Mouse (Mus musculus): Measurements from ENCODE around the gene Hvcn1. TPM values are rescaled to one million over a fixed set of nuclear protein-coding genes. Genes with fewer than 3 reads are reported as not detected.
"Not testable (repeated sequence)": the region's sequence is repeated elsewhere in the genome, so short reads cannot be mapped to it uniquely, and the experiment has no call there.

The Hvcn1 gene
- polyA plus RNA-seq, 1 experiment from 2014 or later: 4.7 TPM

DNA sequence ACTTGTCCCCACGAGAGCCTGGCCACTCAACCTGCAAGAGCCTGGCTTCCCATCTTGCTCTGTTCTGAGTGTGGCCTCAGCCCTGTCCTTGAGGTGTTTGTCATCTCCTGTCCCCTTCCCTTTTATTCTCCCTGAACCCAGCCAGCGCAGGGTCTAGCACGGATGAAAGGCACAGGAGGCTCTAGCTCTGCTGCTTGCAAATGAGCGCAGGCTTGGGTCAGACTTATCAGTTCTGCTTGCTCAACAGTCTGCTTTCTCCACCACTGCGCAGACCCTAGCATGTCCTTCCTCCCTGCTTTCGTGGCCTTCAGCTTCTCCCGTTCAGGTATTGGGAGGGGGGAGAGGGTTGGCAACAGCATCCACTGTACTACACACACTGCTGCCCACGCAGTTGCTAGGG lies 5.5 kb downstream of the Hvcn1 start:
- WGBS: 87% methylated on average over 8 of the region's 8 CpGs
- Histone ChIP-seq H3K4me2 (ENCODE audit: low read length) (no peak overlapping the region), H3K9me3 (ENCODE audit: control insufficient read depth, low read length) (no peaks in the 10 kb centered on the region), H3K27ac (ENCODE audit: low read depth) (no peak overlapping the region), H3K9ac (ENCODE audit: low read length) (no peak overlapping the region), H3K4me1 (replicated peaks; ENCODE audit: control insufficient read depth, insufficient read depth, low read length) (peaks cover 7% of the 10 kb centered on the region; the same call in 1 of the 2 replicates), H3K36me3 (ENCODE audit: control insufficient read depth, insufficient read depth, low read length) (peaks cover 3% of the 10 kb centered on the region; the same call in 1 of the 2 replicates), H3K4me3 (ENCODE audit: low read depth, low read length) (no peak overlapping the region), H3K27me3 (replicated peaks; ENCODE audit: control insufficient read depth, insufficient read depth, low read length) (no peaks in the 10 kb centered on the region)
- DNase-seq (ENCODE audit: low spot score): no peak
- ATAC-seq (replicated peaks; ENCODE audit: low FRiP score, low TSS enrichment, low read depth): no peak

DNA sequence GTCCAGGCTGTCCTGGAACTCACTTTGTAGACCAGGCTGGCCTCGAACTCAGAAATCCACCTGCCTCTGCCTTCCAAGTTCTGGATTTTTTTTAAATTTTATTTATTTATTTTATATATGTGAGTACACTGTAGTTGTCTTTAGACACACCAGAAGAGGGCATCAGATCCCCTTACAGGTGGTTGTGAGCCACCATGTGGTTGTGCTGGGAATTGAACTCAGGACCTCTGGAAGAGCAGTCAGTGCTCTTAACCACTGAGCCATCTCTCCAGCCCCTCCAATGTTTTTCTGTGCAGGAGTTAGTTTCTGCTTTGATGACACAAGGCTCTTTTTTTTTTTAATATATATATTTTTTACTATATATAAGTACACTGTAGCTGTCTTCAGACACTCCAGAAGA lies 6.2 kb downstream of the Hvcn1 start:
- H3K4me1 ChIP-seq (replicated peaks; ENCODE audit: control insufficient read depth, insufficient read depth, low read length); H3K36me3 ChIP-seq (ENCODE audit: control insufficient read depth, insufficient read depth, low read length); H3K9me3 ChIP-seq (ENCODE audit: control insufficient read depth, low read length); ATAC-seq (replicated peaks; ENCODE audit: low FRiP score, low TSS enrichment, low read depth); H3K4me3 ChIP-seq (ENCODE audit: low read depth, low read length); DNase-seq (ENCODE audit: low spot score); H3K9ac ChIP-seq (ENCODE audit: low read length); H3K4me2 ChIP-seq (ENCODE audit: low read length); H3K27me3 ChIP-seq (replicated peaks; ENCODE audit: control insufficient read depth, insufficient read depth, low read length); H3K27ac ChIP-seq (ENCODE audit: low read depth): not testable (repeated sequence)
- WGBS: 96% methylated on average over 1 of the region's 1 CpGs

- no peak overlapping the region for H3K9ac ChIP-seq (ENCODE audit: low read length)
- H3K9me3 ChIP-seq (ENCODE audit: control insufficient read depth, low read length): no peaks in the 10 kb centered on the region
- no peak overlapping the region for H3K27ac ChIP-seq (ENCODE audit: low read depth)
- 93% methylated on average over 6 of the region's 6 CpGs for WGBS
- no peak overlapping the region for H3K4me3 ChIP-seq (ENCODE audit: low read depth, low read length)
- H3K4me1 ChIP-seq (replicated peaks; ENCODE audit: control insufficient read depth, insufficient read depth, low read length): peaks cover 6% of the 10 kb centered on the region; the same call in 1 of the 2 replicates
- H3K36me3 ChIP-seq (ENCODE audit: control insufficient read depth, insufficient read depth, low read length): peaks cover 3% of the 10 kb centered on the region; the same call in 1 of the 2 replicates
- no peak for ATAC-seq (replicated peaks; ENCODE audit: low FRiP score, low TSS enrichment, low read depth)
- no peak for DNase-seq (ENCODE audit: low spot score)
- no peaks in the 10 kb centered on the region for H3K27me3 ChIP-seq (replicated peaks; ENCODE audit: control insufficient read depth, insufficient read depth, low read length)
- H3K4me2 ChIP-seq (ENCODE audit: low read length): no peak overlapping the region
These were observed 7.3 kb downstream of the Hvcn1 start for GRCm38 (mm10) chr5:122213861-122214260.

DNA sequence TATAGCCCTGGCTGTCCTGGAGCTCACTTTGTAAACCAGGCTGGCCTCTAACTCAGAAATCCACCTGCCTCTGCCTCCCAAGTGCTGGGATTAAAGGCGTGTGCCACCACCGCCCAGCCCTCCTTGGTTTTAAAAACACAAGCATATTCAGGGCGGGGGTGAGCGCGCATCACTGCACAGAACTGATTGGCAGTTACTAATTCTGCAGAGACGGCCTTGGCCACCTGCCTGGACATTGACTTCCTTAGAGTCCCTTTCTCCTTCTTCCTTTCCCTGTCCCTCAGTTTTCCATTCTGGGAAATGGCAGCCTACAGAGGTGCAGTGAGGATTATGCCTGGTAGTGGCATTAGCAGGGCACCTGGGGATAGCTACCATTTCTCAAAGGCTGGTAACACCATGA lies 11.0 kb downstream of the Hvcn1 start:
- ATAC-seq (replicated peaks; ENCODE audit: low FRiP score, low TSS enrichment, low read depth) (no peak), DNase-seq (ENCODE audit: low spot score) (no peak)
- no peak overlapping the region for H3K9ac ChIP-seq (ENCODE audit: low read length)
- H3K4me3 ChIP-seq (ENCODE audit: low read depth, low read length): no peak overlapping the region
- no peaks in the 10 kb centered on the region for H3K4me1 ChIP-seq (replicated peaks; ENCODE audit: control insufficient read depth, insufficient read depth, low read length)
- H3K27ac ChIP-seq (ENCODE audit: low read depth): no peak overlapping the region
- WGBS: 92% methylated on average over 6 of the region's 6 CpGs
- H3K27me3 ChIP-seq (replicated peaks; ENCODE audit: control insufficient read depth, insufficient read depth, low read length): no peaks in the 10 kb centered on the region
- peaks cover 3% of the 10 kb centered on the region; the same call in 1 of the 2 replicates for H3K36me3 ChIP-seq (ENCODE audit: control insufficient read depth, insufficient read depth, low read length)
- no peak overlapping the region for H3K4me2 ChIP-seq (ENCODE audit: low read length)
- no peaks in the 10 kb centered on the region for H3K9me3 ChIP-seq (ENCODE audit: control insufficient read depth, low read length)

DNA sequence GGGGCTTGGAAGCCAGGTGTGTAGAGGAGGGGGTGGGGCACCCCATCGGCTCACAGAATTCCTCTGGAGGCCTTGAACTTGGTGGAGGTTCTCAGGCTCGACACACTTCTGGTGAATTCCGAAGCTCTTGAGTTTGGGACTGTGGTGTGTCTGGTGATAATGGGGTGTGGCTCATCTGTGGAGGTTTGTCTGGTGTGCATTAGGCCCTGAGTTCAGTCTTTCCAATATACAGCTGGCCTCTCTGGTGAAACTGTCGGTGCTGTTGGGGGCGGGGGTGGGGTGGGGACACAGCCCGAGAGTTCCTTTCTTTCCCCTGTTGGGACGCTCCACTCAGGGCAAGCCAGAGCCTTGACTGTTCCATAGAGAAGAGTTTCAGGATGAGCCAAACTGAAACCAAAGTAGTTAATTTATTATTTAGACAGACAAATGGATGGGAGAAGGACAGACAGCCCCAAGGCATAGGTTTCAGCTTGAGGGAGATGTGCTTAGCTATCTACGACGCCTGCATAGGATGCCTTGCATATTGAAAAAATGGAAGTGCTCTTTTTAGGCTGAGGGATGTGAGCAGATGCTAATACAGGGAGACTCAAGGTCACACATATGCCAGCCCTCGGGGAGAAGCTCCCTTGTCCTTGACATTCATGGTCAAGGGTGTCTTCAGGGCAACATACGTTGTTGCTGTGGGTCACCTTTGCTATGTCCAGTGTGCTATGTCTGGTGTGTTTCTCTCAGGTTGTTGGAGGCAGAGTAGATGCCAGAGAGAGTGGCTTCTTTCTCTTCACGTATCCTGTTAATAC lies 11.7 kb downstream of the Hvcn1 start:
- Histone ChIP-seq H3K9me3 (ENCODE audit: control insufficient read depth, low read length) (no peaks in the 10 kb centered on the region), H3K9ac (ENCODE audit: low read length) (no peak overlapping the region), H3K4me2 (ENCODE audit: low read length) (no peak overlapping the region), H3K27ac (ENCODE audit: low read depth) (no peak overlapping the region), H3K27me3 (replicated peaks; ENCODE audit: control insufficient read depth, insufficient read depth, low read length) (no peaks in the 10 kb centered on the region), H3K4me3 (ENCODE audit: low read depth, low read length) (no peak overlapping the region), H3K36me3 (ENCODE audit: control insufficient read depth, insufficient read depth, low read length) (peaks cover 3% of the 10 kb centered on the region; the same call in 1 of the 2 replicates), H3K4me1 (replicated peaks; ENCODE audit: control insufficient read depth, insufficient read depth, low read length) (no peaks in the 10 kb centered on the region)
- DNase-seq (ENCODE audit: low spot score): no peak
- no peak for ATAC-seq (replicated peaks; ENCODE audit: low FRiP score, low TSS enrichment, low read depth)
- WGBS: 82% methylated on average over 12 of the region's 12 CpGs

DNA sequence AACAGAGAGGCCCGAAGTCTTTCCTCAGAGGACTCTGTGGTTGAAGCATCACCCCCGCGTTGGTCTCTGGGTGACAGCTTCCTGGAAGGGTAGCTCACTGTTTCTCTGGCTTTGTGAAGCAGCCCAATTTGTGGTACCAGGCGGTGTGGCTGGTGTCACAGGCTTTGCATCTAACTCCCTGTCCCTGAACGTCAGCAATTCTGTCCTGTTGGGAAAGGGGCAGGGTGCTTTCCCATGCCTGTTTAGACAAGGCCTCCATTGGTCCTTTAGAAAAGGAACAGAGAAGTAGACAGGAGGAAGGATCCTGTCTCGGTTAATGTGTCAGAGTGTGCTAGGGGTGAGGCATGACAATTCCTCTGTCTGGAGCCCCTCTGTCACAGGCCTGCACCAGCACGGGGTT lies 12.3 kb downstream of the Hvcn1 start:
- Histone ChIP-seq H3K27ac (ENCODE audit: low read depth) (no peak overlapping the region), H3K36me3 (ENCODE audit: control insufficient read depth, insufficient read depth, low read length) (peaks cover 3% of the 10 kb centered on the region; the same call in 1 of the 2 replicates), H3K9me3 (ENCODE audit: control insufficient read depth, low read length) (no peaks in the 10 kb centered on the region), H3K4me3 (ENCODE audit: low read depth, low read length) (no peak overlapping the region), H3K4me1 (replicated peaks; ENCODE audit: control insufficient read depth, insufficient read depth, low read length) (no peaks in the 10 kb centered on the region), H3K27me3 (replicated peaks; ENCODE audit: control insufficient read depth, insufficient read depth, low read length) (no peaks in the 10 kb centered on the region), H3K4me2 (ENCODE audit: low read length) (no peak overlapping the region), H3K9ac (ENCODE audit: low read length) (no peak overlapping the region)
- ATAC-seq (replicated peaks; ENCODE audit: low FRiP score, low TSS enrichment, low read depth): no peak
- DNase-seq (ENCODE audit: low spot score): no peak
- 87% methylated on average over 7 of the region's 7 CpGs for WGBS

DNA sequence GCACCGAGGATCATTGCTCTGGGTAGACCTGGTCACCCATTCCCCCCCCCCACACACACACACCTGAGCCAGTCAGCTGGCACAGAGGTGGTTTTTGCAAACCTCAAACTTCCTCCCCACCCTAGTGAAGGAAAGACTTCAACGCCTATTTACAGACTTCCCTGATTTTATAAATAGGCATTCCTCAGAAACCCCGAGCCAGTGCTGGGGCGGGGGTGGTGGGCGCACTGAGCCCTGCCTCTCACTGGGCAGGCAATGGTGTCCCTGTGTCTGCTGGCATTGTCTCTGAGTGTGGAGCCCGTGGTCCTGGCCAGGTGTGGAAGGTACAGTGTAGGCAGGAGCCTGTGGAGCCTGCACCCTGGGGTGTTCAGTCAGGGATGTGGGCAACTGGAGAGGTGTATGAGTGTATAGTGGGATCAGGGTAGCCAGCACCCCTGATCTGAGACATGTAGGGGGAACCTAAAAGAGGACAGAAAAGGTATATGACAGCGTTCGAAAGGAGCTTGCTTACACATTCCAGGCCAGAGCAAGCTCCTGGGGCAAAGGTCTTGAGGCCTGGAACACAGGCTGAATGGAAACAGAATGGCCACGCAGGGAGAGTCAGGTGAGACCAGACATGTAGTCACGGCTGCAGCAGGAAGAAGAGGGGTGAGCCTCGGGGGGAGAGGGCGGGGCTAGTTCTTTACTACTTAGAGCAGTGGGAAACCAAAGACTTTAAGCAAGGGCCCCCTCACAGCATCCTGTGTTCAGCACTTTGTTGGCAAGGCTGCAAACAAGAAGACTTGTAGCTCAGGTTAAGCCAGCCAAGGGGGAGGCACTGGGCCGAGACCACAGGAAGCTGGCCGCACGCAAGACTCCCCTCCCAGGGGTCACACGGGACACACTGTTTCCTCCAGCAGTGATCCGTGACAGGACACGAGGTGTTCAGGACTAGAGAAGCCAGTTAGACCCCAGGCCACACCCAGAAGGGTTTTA lies 13.3 kb downstream of the Hvcn1 start:
- peaks cover 3% of the 10 kb centered on the region; the same call in 1 of the 2 replicates for H3K36me3 ChIP-seq (ENCODE audit: control insufficient read depth, insufficient read depth, low read length)
- ATAC-seq (replicated peaks; ENCODE audit: low FRiP score, low TSS enrichment, low read depth) (no peak), DNase-seq (ENCODE audit: low spot score) (no peak)
- no peaks in the 10 kb centered on the region for H3K4me1 ChIP-seq (replicated peaks; ENCODE audit: control insufficient read depth, insufficient read depth, low read length)
- WGBS: 62% methylated on average over 18 of the region's 18 CpGs
- no peak overlapping the region for H3K4me3 ChIP-seq (ENCODE audit: low read depth, low read length)
- no peak overlapping the region for H3K27ac ChIP-seq (ENCODE audit: low read depth)
- H3K4me2 ChIP-seq (ENCODE audit: low read length): no peak overlapping the region
- no peaks in the 10 kb centered on the region for H3K27me3 ChIP-seq (replicated peaks; ENCODE audit: control insufficient read depth, insufficient read depth, low read length)
- no peak overlapping the region for H3K9ac ChIP-seq (ENCODE audit: low read length)
- H3K9me3 ChIP-seq (ENCODE audit: control insufficient read depth, low read length): no peaks in the 10 kb centered on the region

- no peak overlapping the region for H3K27ac ChIP-seq (ENCODE audit: low read depth)
- H3K27me3 ChIP-seq (replicated peaks; ENCODE audit: control insufficient read depth, insufficient read depth, low read length): no peaks in the 10 kb centered on the region
- no peak overlapping the region for H3K4me3 ChIP-seq (ENCODE audit: low read depth, low read length)
- H3K4me1 ChIP-seq (replicated peaks; ENCODE audit: control insufficient read depth, insufficient read depth, low read length): no peaks in the 10 kb centered on the region
- H3K36me3 ChIP-seq (ENCODE audit: control insufficient read depth, insufficient read depth, low read length): peaks cover 2% of the 10 kb centered on the region; the same call in 1 of the 2 replicates
- no peaks in the 10 kb centered on the region for H3K9me3 ChIP-seq (ENCODE audit: control insufficient read depth, low read length)
- ATAC-seq (replicated peaks; ENCODE audit: low FRiP score, low TSS enrichment, low read depth) (no peak), DNase-seq (ENCODE audit: low spot score) (no peak)
- H3K4me2 ChIP-seq (ENCODE audit: low read length): no peak overlapping the region
- 89% methylated on average over 4 of the region's 4 CpGs for WGBS
- no peak overlapping the region for H3K9ac ChIP-seq (ENCODE audit: low read length)
These were observed 14.5 kb downstream of the Hvcn1 start for GRCm38 (mm10) chr5:122221085-122221484.
